Mouse (Mus musculus) brain, embryonic 14.5 days (tissue): Measurements from ENCODE around the gene Spint1.

Experiments
- CTCF ChIP-seq: fragments of 200-500 bp; IDR thresholded peaks from 2 replicates; pipeline ENCODE4 v1.5.1; 2012; ENCODE audit warnings: inconsistent platforms, mild to moderate bottlenecking, moderate library complexity, borderline replicate concordance; ENCODE audit not compliant: insufficient read depth, insufficient read length; ENCODE audit errors: extremely low read depth
- POLR2A ChIP-seq: fragments of 200-500 bp; IDR thresholded peaks from 2 replicates; pipeline ENCODE4 v1.6.1; 2012; ENCODE audit warnings: mild to moderate bottlenecking, inconsistent platforms, borderline replicate concordance; ENCODE audit not compliant: poor library complexity, insufficient read depth, insufficient read length, severe bottlenecking; ENCODE audit errors: extremely low read depth

- TF ChIP-seq POLR2A (no peak), CTCF (no peak)
Measured at GRCm38 (mm10) chr2:119270286-119270642, 33.1 kb downstream of the Spint1 start.
